Mouse (Mus musculus) forebrain, postnatal 0 days (tissue): ENCODE measurements around the gene Ankdd1a. TPM values are rescaled to one million over a fixed set of nuclear protein-coding genes. Genes with fewer than 3 reads are reported as not detected.

Source experiments
- ATAC-seq: fragments of 200-750 bp; cut with Nextera tagmentation; 2 replicates; pipeline ENCODE4 v1.8.0; 2017; ENCODE audit warnings: mild to moderate bottlenecking, moderate library complexity
- DNase-seq: peaks from one replicate; pipeline ENCODE4 v3.0.0-alpha.2; 2015
- H3K27ac ChIP-seq: fragments of 300-500 bp; sonication (generic); 2 replicates; pipeline ENCODE4 v1.5.1; 2014; ENCODE audit warnings: low read depth, mild to moderate bottlenecking, antibody characterized with exemption, low read length, moderate library complexity, mixed read lengths
- H3K27me3 ChIP-seq: fragments of 300-500 bp; sonication (generic); 2 replicates; pipeline ENCODE4 v1.6.1; 2014; ENCODE audit warnings: mild to moderate bottlenecking, low read length, mixed read lengths; ENCODE audit not compliant: insufficient read depth
- H3K36me3 ChIP-seq: fragments of 300-500 bp; sonication (generic); 2 replicates; pipeline ENCODE4 v1.6.1; 2014; ENCODE audit warnings: mild to moderate bottlenecking, moderate library complexity; ENCODE audit not compliant: insufficient read depth
- H3K4me1 ChIP-seq: fragments of 300-500 bp; sonication (generic); 2 replicates; pipeline ENCODE4 v1.6.1; 2014; ENCODE audit warnings: antibody characterized with exemption; ENCODE audit not compliant: insufficient read depth
- H3K4me2 ChIP-seq: fragments of 300-500 bp; sonication (generic); 2 replicates; pipeline ENCODE4 v1.6.1; 2014; ENCODE audit warnings: low read depth, mild to moderate bottlenecking, moderate library complexity
- H3K4me3 ChIP-seq: fragments of 300-500 bp; sonication (generic); 2 replicates; pipeline ENCODE4 v1.5.1; 2014; ENCODE audit warnings: low read depth, low read length, mixed read lengths
- H3K9ac ChIP-seq: fragments of 300-500 bp; sonication (generic); 2 replicates; pipeline ENCODE4 v1.6.1; 2014; ENCODE audit warnings: mild to moderate bottlenecking
- H3K9me3 ChIP-seq: fragments of 300-500 bp; sonication (generic); 2 replicates; pipeline ENCODE4 v1.6.1; 2016; ENCODE audit warnings: low read length
- CTCF ChIP-seq: sonication (generic); IDR thresholded peaks from 2 replicates; pipeline ENCODE4 v1.5.1; 2016; ENCODE audit warnings: antibody characterized with exemption, control low read depth, low read depth
- WGBS: fragments of 180-500 bp; shearing (Covaris S2); extraction: QIAGEN DNeasy Blood & Tissue Kit; methylation state at CpG from one replicate; pipeline ENCODE4 v1.1.7; 2014; 5-methylcytosine and 5-hydroxymethylcytosine counted together
- polyA plus RNA-seq: library from polyadenylated mRNA; unstranded; fragments of >200 nt; fragmentation: Nextera tagmentation; extraction: Ambion mirVana; gene quantifications from 2 replicates; pipeline ENCODE4 v1.2.1, GENCODE M21; 2015
- total RNA-seq: library from RNA; depleted of rRNA; stranded (reverse); fragments of >200 nt; gene quantifications from 2 replicates; pipeline ENCODE4 v1.2.3, GENCODE M21; 2014

Gene Ankdd1a
- total and polyA plus RNA-seq, 2 experiments from 2014 or later: 0.50 to 3.3 TPM

DNA sequence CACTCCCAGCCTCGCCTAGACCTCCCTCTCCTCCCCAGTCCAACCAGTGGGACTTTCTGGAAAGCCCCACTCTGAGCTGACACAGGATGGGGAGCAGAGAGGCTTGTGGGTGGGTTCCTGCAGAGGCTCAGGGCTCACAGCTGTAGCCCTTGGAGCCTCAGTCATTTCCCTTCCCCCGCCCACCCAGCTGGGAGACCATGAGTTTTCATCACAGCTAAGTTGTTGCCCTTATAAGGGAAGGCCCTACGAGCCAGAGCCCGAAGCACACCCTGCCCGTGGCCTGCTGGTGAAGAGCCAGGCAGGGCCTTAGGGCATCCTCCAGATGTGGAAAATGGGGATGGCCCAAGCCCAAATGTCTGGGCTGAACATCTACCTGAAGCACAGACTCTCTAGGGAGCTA lies 31.0 kb upstream of the Ankdd1a start:
- no peak overlapping the region for H3K9ac ChIP-seq
- H3K4me1 ChIP-seq: no peaks in the 10 kb centered on the region
- 0 out of 2 replicates have a peak, but pooled peaks cover 3% of the 10 kb centered on the region for H3K36me3 ChIP-seq
- no peak overlapping the region for H3K4me3 ChIP-seq
- H3K27me3 ChIP-seq: no peaks in the 10 kb centered on the region
- TF ChIP-seq CTCF: no peak
- DNase-seq (no peak), ATAC-seq (no peak; the same call in 1 of the 2 replicates)
- H3K9me3 ChIP-seq: no peaks in the 10 kb centered on the region
- no peak overlapping the region for H3K4me2 ChIP-seq
- H3K27ac ChIP-seq: no peak overlapping the region
- WGBS: 55% methylated on average over 5 of the region's 5 CpGs

DNA sequence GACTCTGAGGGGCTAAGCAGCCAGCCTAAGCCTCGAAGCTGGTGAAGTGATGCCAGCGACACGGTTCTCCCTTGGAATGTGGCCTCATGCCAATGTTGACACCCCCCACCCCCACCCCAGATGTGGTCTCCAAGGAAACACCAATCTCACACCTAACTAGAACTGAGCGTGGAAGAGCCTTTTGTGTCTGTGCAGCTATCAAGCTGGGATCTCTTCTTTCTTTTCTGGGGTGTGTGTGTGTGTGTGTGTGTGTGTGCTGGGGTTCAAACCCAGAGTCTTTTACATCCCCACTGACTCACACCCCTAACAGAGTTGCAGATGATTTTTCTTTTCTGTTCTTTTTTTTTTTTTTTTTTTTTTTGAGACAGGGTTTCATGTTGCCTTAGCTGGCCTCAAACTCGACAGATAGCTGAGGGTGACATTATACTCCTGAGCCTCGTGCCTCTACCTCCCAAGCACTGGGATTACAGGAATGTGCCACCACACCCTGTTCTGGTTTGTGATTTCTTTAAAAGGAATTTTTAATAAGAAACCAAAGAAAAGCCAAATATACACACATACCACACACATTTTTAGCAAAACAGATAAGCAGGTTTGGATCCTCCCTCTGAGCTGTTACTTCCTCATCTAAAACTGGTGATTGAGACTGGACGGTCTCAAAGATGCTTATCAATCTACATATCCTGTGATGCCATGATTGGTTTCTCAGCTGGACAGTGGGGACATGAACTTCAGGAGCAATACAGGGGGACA lies 30.3 kb upstream of the Ankdd1a start:
- DNase-seq: peak; percentile 21
- 26% methylated on average over 7 of the region's 7 CpGs for WGBS

DNA sequence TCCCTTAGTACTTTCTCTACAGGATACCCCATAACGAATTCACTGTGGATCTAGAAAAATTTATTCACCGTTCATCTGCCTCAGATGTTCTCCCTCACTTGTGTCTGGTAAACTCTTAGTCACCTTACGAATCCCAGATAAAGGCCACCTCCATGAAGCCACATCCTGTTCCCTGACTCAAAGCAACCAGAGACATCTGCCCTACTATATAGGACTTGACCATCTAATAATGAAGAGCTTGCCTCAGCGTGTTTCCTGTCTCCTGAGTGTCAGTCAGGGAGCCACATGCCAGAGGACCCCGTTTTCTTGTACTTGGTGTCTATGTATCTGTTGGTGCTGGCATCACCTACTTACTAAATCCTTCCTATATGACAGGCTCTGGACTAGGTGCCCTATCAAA lies 29.6 kb upstream of the Ankdd1a start:
- Histone ChIP-seq H3K36me3 (no peaks in the 10 kb centered on the region), H3K27ac (no peak overlapping the region), H3K27me3 (no peaks in the 10 kb centered on the region), H3K4me1 (no peaks in the 10 kb centered on the region), H3K4me2 (no peak overlapping the region), H3K4me3 (no peak overlapping the region), H3K9ac (no peak overlapping the region), H3K9me3 (no peaks in the 10 kb centered on the region)
- TF ChIP-seq CTCF: no peak
- 87% methylated on average over 5 of the region's 5 CpGs for WGBS
- DNase-seq (no peak), ATAC-seq (no peak)

More for the DNA sequence above, 30.3 kb upstream of the Ankdd1a start:
- H3K4me2 ChIP-seq: no peak overlapping the region
- H3K36me3 ChIP-seq: no peaks in the 10 kb centered on the region
- H3K27me3 ChIP-seq: no peaks in the 10 kb centered on the region
- H3K9me3 ChIP-seq: no peaks in the 10 kb centered on the region
- no peak overlapping the region for H3K27ac ChIP-seq
- H3K4me1 ChIP-seq: no peaks in the 10 kb centered on the region
- H3K4me3 ChIP-seq: no peak overlapping the region
- no peak overlapping the region for H3K9ac ChIP-seq
- peak; percentile 16; the same call in 1 of the 2 replicates for ATAC-seq
- no peak for TF ChIP-seq CTCF

DNA sequence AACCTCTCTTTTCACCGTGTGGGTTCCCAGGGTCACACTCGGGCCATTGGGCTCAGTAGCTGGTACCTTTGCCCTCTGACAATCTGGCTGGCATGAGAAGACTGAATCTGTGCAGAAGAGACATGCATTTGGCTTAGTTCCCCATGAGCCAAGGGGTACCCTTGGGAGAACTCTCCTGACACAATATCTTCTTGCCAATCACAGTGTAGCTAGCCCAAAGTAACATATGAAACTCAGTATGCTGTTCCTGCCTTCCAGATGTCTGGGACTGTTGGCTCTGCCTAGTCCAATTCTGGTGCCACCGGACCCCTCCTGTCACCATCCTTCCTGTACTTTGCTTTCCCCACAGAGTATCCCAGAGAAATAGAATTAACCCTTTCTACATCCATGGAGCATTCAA lies 29.1 kb upstream of the Ankdd1a start:
- WGBS: 64% methylated on average over 3 of the region's 3 CpGs
- no peak for DNase-seq

DNA sequence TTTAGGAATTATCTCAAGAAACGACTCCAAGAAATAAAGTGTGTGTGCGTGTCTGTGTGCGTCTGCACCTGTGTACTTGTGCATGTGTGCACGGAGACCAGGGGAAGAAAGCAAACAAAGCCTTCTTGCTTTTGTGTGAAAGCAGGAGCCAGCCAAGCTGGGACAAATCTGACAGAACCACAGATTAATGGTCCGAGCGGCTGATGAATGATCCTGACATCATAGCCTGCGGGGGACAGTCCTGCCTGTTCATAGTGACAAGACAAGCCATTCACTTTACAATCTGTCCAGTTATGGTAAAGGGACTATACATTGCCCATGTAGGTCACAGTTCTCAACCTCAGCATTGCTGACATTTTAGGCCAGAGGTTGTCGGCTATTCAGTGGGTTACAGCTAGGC lies 28.3 kb upstream of the Ankdd1a start:
- Histone ChIP-seq H3K9ac (no peak overlapping the region), H3K4me2 (no peak overlapping the region), H3K36me3 (no peaks in the 10 kb centered on the region), H3K9me3 (no peaks in the 10 kb centered on the region), H3K4me3 (no peak overlapping the region), H3K4me1 (no peaks in the 10 kb centered on the region), H3K27ac (no peak overlapping the region), H3K27me3 (no peaks in the 10 kb centered on the region)
- ATAC-seq (no peak), DNase-seq (no peak)
- no peak for TF ChIP-seq CTCF
- WGBS: 64% methylated on average over 8 of the region's 8 CpGs

More for the DNA sequence above, 29.1 kb upstream of the Ankdd1a start:
- Histone ChIP-seq H3K27me3 (no peaks in the 10 kb centered on the region), H3K36me3 (no peaks in the 10 kb centered on the region), H3K4me2 (no peak overlapping the region), H3K4me3 (no peak overlapping the region), H3K27ac (no peak overlapping the region), H3K9me3 (no peaks in the 10 kb centered on the region), H3K4me1 (no peaks in the 10 kb centered on the region), H3K9ac (no peak overlapping the region)
- ATAC-seq: no peak
- TF ChIP-seq CTCF: no peak

DNA sequence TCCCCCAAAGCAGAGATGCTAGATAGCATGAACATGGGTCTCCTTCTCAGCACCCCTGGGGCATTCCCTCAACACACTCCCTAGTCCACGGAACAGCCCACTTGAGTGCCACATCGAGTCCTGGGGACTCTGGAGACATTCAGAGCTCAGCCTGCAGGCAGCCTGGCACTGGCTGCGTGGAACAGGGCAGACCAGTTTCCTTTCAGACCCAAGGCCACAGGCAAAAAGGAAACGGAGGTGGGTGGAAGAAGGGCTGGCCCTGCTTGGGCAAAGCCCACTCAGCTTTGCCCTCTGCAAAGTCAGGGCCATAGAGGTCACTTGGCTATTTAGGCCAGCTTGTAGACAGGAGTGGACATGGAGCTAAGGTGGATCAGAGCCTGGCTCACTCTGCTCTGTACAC lies 27.9 kb upstream of the Ankdd1a start:
- Histone ChIP-seq H3K4me1 (no peaks in the 10 kb centered on the region), H3K27ac (no peak overlapping the region), H3K4me3 (no peak overlapping the region), H3K27me3 (no peaks in the 10 kb centered on the region), H3K9me3 (no peaks in the 10 kb centered on the region), H3K4me2 (no peak overlapping the region), H3K9ac (no peak overlapping the region), H3K36me3 (no peaks in the 10 kb centered on the region)
- WGBS: 70% methylated on average over 4 of the region's 4 CpGs
- ATAC-seq: no peak
- TF ChIP-seq CTCF: no peak
- no peak for DNase-seq

DNA sequence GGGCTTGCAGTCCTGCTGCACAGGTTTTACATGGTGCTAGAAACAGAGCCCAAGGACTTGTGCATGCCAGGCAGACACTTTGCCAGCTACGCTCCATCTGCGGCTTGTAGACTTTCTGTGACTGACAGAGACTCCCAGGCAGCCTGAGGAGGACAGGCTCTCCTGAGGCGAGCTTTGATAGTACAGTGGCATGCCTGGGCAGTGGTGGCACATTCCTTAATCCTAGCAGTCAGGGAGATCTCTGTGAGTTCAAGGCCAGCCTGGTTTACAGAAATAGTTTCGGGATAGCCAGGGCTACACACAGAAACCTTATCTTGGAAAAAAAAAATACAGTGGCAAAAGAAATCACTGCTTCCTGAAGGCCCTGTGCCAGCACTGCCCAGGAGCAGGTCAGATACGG lies 27.1 kb upstream of the Ankdd1a start:
- no peak overlapping the region for H3K9ac ChIP-seq
- H3K36me3 ChIP-seq: no peaks in the 10 kb centered on the region
- TF ChIP-seq CTCF: no peak
- no peak overlapping the region for H3K4me2 ChIP-seq
- ATAC-seq: no peak
- H3K27me3 ChIP-seq: no peaks in the 10 kb centered on the region
- no peak overlapping the region for H3K27ac ChIP-seq
- no peaks in the 10 kb centered on the region for H3K9me3 ChIP-seq
- WGBS: 79% methylated on average over 5 of the region's 5 CpGs
- H3K4me1 ChIP-seq: no peaks in the 10 kb centered on the region
- DNase-seq: no peak
- no peak overlapping the region for H3K4me3 ChIP-seq
